Mouse (Mus musculus) stomach, embryonic 15.5 days (tissue): ENCODE data around the gene Rps19bp1. TPM values are rescaled to one million over a fixed set of nuclear protein-coding genes. Genes with fewer than 3 reads are reported as not detected.
A peak's percentile ranks its signal among the peaks of the same experiment; 100 is the strongest.

Source experiments
- ATAC-seq: fragments of 200-750 bp; cut with Nextera tagmentation; 2 replicates; pipeline ENCODE4 v1.8.0; 2017; ENCODE audit warnings: low read depth, moderate number of reproducible peaks, moderate TSS enrichment; ENCODE audit not compliant: insufficient read depth, low FRiP score
- H3K27ac ChIP-seq: fragments of 300-500 bp; sonication (generic); 2 replicates; pipeline ENCODE4 v1.5.1; 2015; ENCODE audit warnings: mild to moderate bottlenecking, inconsistent platforms
- H3K27me3 ChIP-seq: fragments of 300-500 bp; sonication (generic); replicated peaks from 2 replicates; pipeline ENCODE4 v1.6.1; 2015; ENCODE audit warnings: inconsistent platforms
- H3K36me3 ChIP-seq: fragments of 300-500 bp; sonication (generic); 2 replicates; pipeline ENCODE4 v1.6.1; 2015; ENCODE audit warnings: inconsistent platforms
- H3K4me1 ChIP-seq: fragments of 300-500 bp; sonication (generic); 2 replicates; pipeline ENCODE4 v1.6.1; 2015; ENCODE audit warnings: inconsistent platforms
- H3K4me2 ChIP-seq: fragments of 300-500 bp; sonication (generic); 2 replicates; pipeline ENCODE4 v1.6.1; 2015; ENCODE audit warnings: mild to moderate bottlenecking, inconsistent platforms
- H3K4me3 ChIP-seq: fragments of 300-500 bp; sonication (generic); replicated peaks from 2 replicates; pipeline ENCODE4 v1.5.1; 2015; ENCODE audit warnings: inconsistent platforms
- H3K9ac ChIP-seq: fragments of 300-500 bp; sonication (generic); 2 replicates; pipeline ENCODE4 v1.6.1; 2015; ENCODE audit warnings: inconsistent platforms
- H3K9me3 ChIP-seq: fragments of 300-500 bp; sonication (generic); 2 replicates; pipeline ENCODE4 v1.6.1; 2016; ENCODE audit warnings: inconsistent platforms
- whole genome bisulfite sequencing: fragments of 180-500 bp; shearing (Covaris S2); methylation state at CpG from one replicate; pipeline ENCODE4 v1.1.7; 2015; 5-methylcytosine and 5-hydroxymethylcytosine counted together
- polyA plus RNA-seq: library from polyadenylated mRNA; unstranded; fragments of >200 nt; fragmentation: Nextera tagmentation; extraction: Ambion mirVana; gene quantifications from 2 replicates; pipeline ENCODE4 v1.2.1, GENCODE M21; 2015

Rps19bp1 gene
- polyA plus RNA-seq, 1 experiment from 2014 or later, result 50.2 TPM

GRCm38 (mm10) chr15:80277625-80278024 lies 13.5 kb upstream of the Rps19bp1 start:
- no peaks in the 10 kb centered on the region for H3K36me3 ChIP-seq
- no peak for ATAC-seq
- H3K27ac ChIP-seq, result no peak overlapping the region
- 2% methylated on average over 6 of the region's 6 CpGs for WGBS
- H3K27me3 ChIP-seq, result no peaks in the 10 kb centered on the region; the same call in 1 of the 2 replicates
- no peaks in the 10 kb centered on the region for H3K9me3 ChIP-seq
- H3K4me1 ChIP-seq, result no peaks in the 10 kb centered on the region
- H3K9ac ChIP-seq, result no peak overlapping the region
- H3K4me2 ChIP-seq, result no peak overlapping the region
- H3K4me3 ChIP-seq, result no peak overlapping the region

GRCm38 (mm10) chr15:80277107-80277506 lies 13.0 kb upstream of the Rps19bp1 start:
- WGBS, result 40% methylated on average over 9 of the region's 9 CpGs
- no peak overlapping the region for H3K27ac ChIP-seq
- no peak for ATAC-seq

GRCm38 (mm10) chr15:80271858-80272396 lies 7.8 kb upstream of the Rps19bp1 start:
- H3K27ac ChIP-seq, result no peak overlapping the region
- H3K9ac ChIP-seq, result no peak overlapping the region
- H3K27me3 ChIP-seq, result no peaks in the 10 kb centered on the region
- H3K4me3 ChIP-seq, result no peak overlapping the region
- WGBS, result 82% methylated on average over 3 of the region's 3 CpGs
- no peaks in the 10 kb centered on the region for H3K36me3 ChIP-seq
- H3K4me1 ChIP-seq, result no peaks in the 10 kb centered on the region
- no peak overlapping the region for H3K4me2 ChIP-seq
- ATAC-seq, result no peak
- H3K9me3 ChIP-seq, result no peaks in the 10 kb centered on the region

More at GRCm38 (mm10) chr15:80277107-80277506, 13.0 kb upstream of the Rps19bp1 start:
- Histone ChIP-seq H3K27me3 (no peaks in the 10 kb centered on the region; the same call in 1 of the 2 replicates), H3K9ac (no peak overlapping the region), H3K4me2 (no peak overlapping the region), H3K4me3 (no peak overlapping the region), H3K9me3 (no peaks in the 10 kb centered on the region), H3K36me3 (no peaks in the 10 kb centered on the region), H3K4me1 (no peaks in the 10 kb centered on the region)

- Histone ChIP-seq H3K36me3 (no peaks in the 10 kb centered on the region), H3K9me3 (no peaks in the 10 kb centered on the region), H3K9ac (no peak overlapping the region), H3K27me3 (no peaks in the 10 kb centered on the region), H3K4me3 (no peak overlapping the region), H3K27ac (no peak overlapping the region), H3K4me1 (peaks cover 17% of the 10 kb centered on the region), H3K4me2 (no peak overlapping the region)
- no peak for ATAC-seq
- WGBS, result 0% methylated on average over 2 of the region's 2 CpGs
Measured at GRCm38 (mm10) chr15:80266281-80266680, 2.2 kb upstream of the Rps19bp1 start.

GRCm38 (mm10) chr15:80261100-80261499 lies 3.0 kb downstream of the Rps19bp1 start:
- no peak for ATAC-seq
- no peak overlapping the region for H3K9ac ChIP-seq
- no peaks in the 10 kb centered on the region for H3K27me3 ChIP-seq
- H3K9me3 ChIP-seq, result no peaks in the 10 kb centered on the region
- WGBS, result 82% methylated on average over 7 of the region's 7 CpGs
- peaks cover 23% of the 10 kb centered on the region for H3K36me3 ChIP-seq
- no peak overlapping the region for H3K4me3 ChIP-seq
- H3K4me2 ChIP-seq, result no peak overlapping the region
- no peak overlapping the region for H3K27ac ChIP-seq
- H3K4me1 ChIP-seq, result peaks cover 40% of the 10 kb centered on the region

- Histone ChIP-seq H3K4me2 (no peak overlapping the region), H3K27me3 (no peaks in the 10 kb centered on the region), H3K9ac (no peak overlapping the region), H3K36me3 (peaks cover 23% of the 10 kb centered on the region), H3K4me3 (no peak overlapping the region), H3K27ac (no peak overlapping the region), H3K9me3 (no peaks in the 10 kb centered on the region), H3K4me1 (peaks cover 40% of the 10 kb centered on the region)
- no peak for ATAC-seq
- WGBS, result 7% methylated on average over 3 of the region's 3 CpGs
Measured at GRCm38 (mm10) chr15:80260677-80261076, 3.4 kb downstream of the Rps19bp1 start.

- Histone ChIP-seq H3K36me3 (peaks cover 23% of the 10 kb centered on the region), H3K27ac (peak overlapping the region; percentile 97; the same call in 1 of the 2 replicates), H3K9me3 (no peaks in the 10 kb centered on the region), H3K4me1 (peaks cover 40% of the 10 kb centered on the region), H3K9ac (no peak overlapping the region), H3K4me3 (no peak overlapping the region), H3K27me3 (no peaks in the 10 kb centered on the region), H3K4me2 (no peak overlapping the region)
- no peak for ATAC-seq
- WGBS, result 72% methylated on average over 8 of the region's 8 CpGs
Measured at GRCm38 (mm10) chr15:80259406-80260045, 4.6 kb downstream of the Rps19bp1 start.

- Histone ChIP-seq H3K27me3 (no peaks in the 10 kb centered on the region), H3K36me3 (peaks cover 23% of the 10 kb centered on the region), H3K9ac (no peak overlapping the region), H3K4me3 (no peak overlapping the region), H3K27ac (peak overlapping the region; percentile 97), H3K4me2 (peak overlapping the region; percentile 84; the same call in 1 of the 2 replicates), H3K9me3 (no peaks in the 10 kb centered on the region), H3K4me1 (peaks cover 44% of the 10 kb centered on the region)
- no peak for ATAC-seq
- WGBS, result 49% methylated on average over 11 of the region's 11 CpGs
Measured at GRCm38 (mm10) chr15:80258240-80259170, 5.6 kb downstream of the Rps19bp1 start.

- Histone ChIP-seq H3K36me3 (peaks cover 23% of the 10 kb centered on the region), H3K27ac (peak overlapping the region; percentile 97), H3K4me3 (no peak overlapping the region), H3K4me2 (peak overlapping the region; percentile 84), H3K9me3 (no peaks in the 10 kb centered on the region), H3K27me3 (no peaks in the 10 kb centered on the region), H3K4me1 (peaks cover 36% of the 10 kb centered on the region), H3K9ac (0 out of 2 replicates have a peak overlapping the region, but pooled peaks have one; percentile 8)
- ATAC-seq, result no peak
- WGBS, result 17% methylated on average over 4 of the region's 4 CpGs
Measured at GRCm38 (mm10) chr15:80257602-80258239, 6.4 kb downstream of the Rps19bp1 start.

GRCm38 (mm10) chr15:80256656-80257601 lies 7.2 kb downstream of the Rps19bp1 start:
- Histone ChIP-seq H3K27me3 (no peaks in the 10 kb centered on the region), H3K9ac (peak overlapping the region; percentile 100), H3K36me3 (peaks cover 23% of the 10 kb centered on the region), H3K9me3 (no peaks in the 10 kb centered on the region), H3K4me2 (peak overlapping the region; percentile 84), H3K4me3 (peak overlapping the region; percentile 97), H3K27ac (peak overlapping the region; percentile 97), H3K4me1 (peaks cover 32% of the 10 kb centered on the region)
- no peak for ATAC-seq
- 48% methylated on average over 12 of the region's 12 CpGs for WGBS

GRCm38 (mm10) chr15:80256242-80256641 lies 7.9 kb downstream of the Rps19bp1 start:
- Histone ChIP-seq H3K27ac (peak overlapping the region; percentile 97), H3K4me1 (peaks cover 31% of the 10 kb centered on the region), H3K4me3 (peak overlapping the region; percentile 97), H3K9me3 (no peaks in the 10 kb centered on the region), H3K9ac (peak overlapping the region; percentile 100), H3K27me3 (no peaks in the 10 kb centered on the region), H3K4me2 (peak overlapping the region; percentile 84), H3K36me3 (peaks cover 23% of the 10 kb centered on the region)
- no peak for ATAC-seq
- 6% methylated on average over 16 of the region's 16 CpGs for WGBS
